Mouse (Mus musculus) limb, embryonic 15.5 days (tissue): ENCODE results near the gene Srd5a3. TPM values are rescaled to one million over a fixed set of nuclear protein-coding genes. Genes with fewer than 3 reads are reported as not detected.

ENCODE experiments used
- ATAC-seq: fragments of 200-750 bp; cut with Nextera tagmentation; 2 replicates; pipeline ENCODE4 v1.8.0; 2017; ENCODE audit warnings: low read depth, moderate TSS enrichment; ENCODE audit not compliant: insufficient number of reproducible peaks, low FRiP score, low TSS enrichment
- H3K27ac ChIP-seq: fragments of 300-500 bp; sonication (generic); 2 replicates; pipeline ENCODE4 v1.5.1; 2015; ENCODE audit warnings: moderate library complexity, mild to moderate bottlenecking, inconsistent platforms
- H3K27me3 ChIP-seq: fragments of 300-500 bp; sonication (generic); 2 replicates; pipeline ENCODE4 v1.6.1; 2015; ENCODE audit warnings: inconsistent platforms
- H3K36me3 ChIP-seq: fragments of 300-500 bp; sonication (generic); 2 replicates; pipeline ENCODE4 v1.6.1; 2015; ENCODE audit warnings: inconsistent platforms
- H3K4me1 ChIP-seq: fragments of 300-500 bp; sonication (generic); 2 replicates; pipeline ENCODE4 v1.6.1; 2015; ENCODE audit warnings: inconsistent platforms
- H3K4me2 ChIP-seq: fragments of 300-500 bp; sonication (generic); 2 replicates; pipeline ENCODE4 v1.6.1; 2015; ENCODE audit warnings: mild to moderate bottlenecking, inconsistent platforms
- H3K4me3 ChIP-seq: fragments of 300-500 bp; sonication (generic); 2 replicates; pipeline ENCODE4 v1.5.1; 2015; ENCODE audit warnings: mild to moderate bottlenecking, inconsistent platforms
- H3K9ac ChIP-seq: fragments of 300-500 bp; sonication (generic); 2 replicates; pipeline ENCODE4 v1.6.1; 2015; ENCODE audit warnings: inconsistent platforms
- H3K9me3 ChIP-seq: fragments of 300-500 bp; sonication (generic); 2 replicates; pipeline ENCODE4 v1.6.1; 2016; ENCODE audit warnings: inconsistent platforms
- WGBS: fragments of 180-500 bp; shearing (Covaris S2); methylation state at CpG from one replicate; pipeline ENCODE4 v1.1.7; 2015; 5-methylcytosine and 5-hydroxymethylcytosine counted together
- polyA plus RNA-seq: library from polyadenylated mRNA; unstranded; fragments of >200 nt; fragmentation: Nextera tagmentation; extraction: Ambion mirVana; gene quantifications from 2 replicates; pipeline ENCODE4 v1.2.1, GENCODE M21; 2015

The Srd5a3 gene
- polyA plus RNA-seq, 1 experiment from 2014 or later, result 36.0 TPM

- Histone ChIP-seq H3K9ac (no peak overlapping the region), H3K4me2 (no peak overlapping the region), H3K4me1 (peaks cover 9% of the 10 kb centered on the region; the same call in 1 of the 2 replicates), H3K27ac (no peak overlapping the region), H3K4me3 (no peak overlapping the region), H3K36me3 (no peaks in the 10 kb centered on the region), H3K27me3 (no peaks in the 10 kb centered on the region), H3K9me3 (no peaks in the 10 kb centered on the region)
- no peak for ATAC-seq
- 68% methylated on average over 1 of the region's 1 CpGs for WGBS
Measured at GRCm38 (mm10) chr5:76135644-76136043, 4.4 kb upstream of the Srd5a3 start.

- H3K27me3 ChIP-seq, result no peaks in the 10 kb centered on the region
- H3K4me3 ChIP-seq, result no peak overlapping the region
- H3K9ac ChIP-seq, result no peak overlapping the region
- no peaks in the 10 kb centered on the region for H3K9me3 ChIP-seq
- WGBS, result 83% methylated on average over 3 of the region's 3 CpGs
- peaks cover 12% of the 10 kb centered on the region; the same call in 1 of the 2 replicates for H3K4me1 ChIP-seq
- ATAC-seq, result no peak
- no peak overlapping the region for H3K4me2 ChIP-seq
- no peaks in the 10 kb centered on the region for H3K36me3 ChIP-seq
- no peak overlapping the region for H3K27ac ChIP-seq
Measured at GRCm38 (mm10) chr5:76136271-76136670, 3.8 kb upstream of the Srd5a3 start.

- Histone ChIP-seq H3K27me3 (no peaks in the 10 kb centered on the region), H3K4me1 (peaks cover 14% of the 10 kb centered on the region; the same call in 1 of the 2 replicates), H3K9ac (no peak overlapping the region), H3K27ac (no peak overlapping the region), H3K9me3 (no peaks in the 10 kb centered on the region), H3K4me2 (no peak overlapping the region), H3K36me3 (no peaks in the 10 kb centered on the region), H3K4me3 (no peak overlapping the region)
- WGBS, result 83% methylated on average over 1 of the region's 1 CpGs
- ATAC-seq, result no peak
Measured at GRCm38 (mm10) chr5:76137586-76137985, 2.5 kb upstream of the Srd5a3 start.

- peaks cover 14% of the 10 kb centered on the region; the same call in 1 of the 2 replicates for H3K4me1 ChIP-seq
- no peaks in the 10 kb centered on the region for H3K27me3 ChIP-seq
- 76% methylated on average over 1 of the region's 1 CpGs for WGBS
- no peaks in the 10 kb centered on the region for H3K36me3 ChIP-seq
- no peak overlapping the region for H3K9ac ChIP-seq
- no peak overlapping the region for H3K4me3 ChIP-seq
- no peak overlapping the region for H3K27ac ChIP-seq
- no peak for ATAC-seq
- no peaks in the 10 kb centered on the region for H3K9me3 ChIP-seq
- H3K4me2 ChIP-seq, result no peak overlapping the region
Measured at GRCm38 (mm10) chr5:76138071-76138470, 2.0 kb upstream of the Srd5a3 start.

- Histone ChIP-seq H3K27me3 (no peaks in the 10 kb centered on the region), H3K27ac (no peak overlapping the region), H3K36me3 (no peaks in the 10 kb centered on the region), H3K4me2 (no peak overlapping the region), H3K9me3 (no peaks in the 10 kb centered on the region), H3K9ac (no peak overlapping the region), H3K4me3 (no peak overlapping the region), H3K4me1 (peaks cover 14% of the 10 kb centered on the region; the same call in 1 of the 2 replicates)
- 85% methylated on average over 10 of the region's 10 CpGs for WGBS
- no peak for ATAC-seq
Measured at GRCm38 (mm10) chr5:76138512-76138911, 1.6 kb upstream of the Srd5a3 start.

GRCm38 (mm10) chr5:76139171-76139671 lies 850 bp upstream of the Srd5a3 start:
- H3K9me3 ChIP-seq, result no peaks in the 10 kb centered on the region
- no peak overlapping the region for H3K4me3 ChIP-seq
- WGBS, result 40% methylated on average over 7 of the region's 7 CpGs
- no peaks in the 10 kb centered on the region for H3K27me3 ChIP-seq
- peak overlapping the region; percentile 100 for H3K27ac ChIP-seq
- no peaks in the 10 kb centered on the region for H3K36me3 ChIP-seq
- H3K9ac ChIP-seq, result no peak overlapping the region
- no peak for ATAC-seq
- peaks cover 14% of the 10 kb centered on the region; the same call in 1 of the 2 replicates for H3K4me1 ChIP-seq
- peak overlapping the region; percentile 64 for H3K4me2 ChIP-seq

- no peaks in the 10 kb centered on the region for H3K9me3 ChIP-seq
- WGBS, result 5% methylated on average over 9 of the region's 9 CpGs
- peak overlapping the region; percentile 64 for H3K4me2 ChIP-seq
- peak overlapping the region; percentile 79 for H3K4me3 ChIP-seq
- peak overlapping the region; percentile 95 for H3K9ac ChIP-seq
- no peaks in the 10 kb centered on the region for H3K27me3 ChIP-seq
- H3K4me1 ChIP-seq, result peaks cover 14% of the 10 kb centered on the region; the same call in 1 of the 2 replicates
- peak; percentile 27 for ATAC-seq
- H3K27ac ChIP-seq, result peak overlapping the region; percentile 100
- H3K36me3 ChIP-seq, result no peaks in the 10 kb centered on the region
Measured at GRCm38 (mm10) chr5:76140730-76141066, 627 bp downstream of the Srd5a3 start.

- Histone ChIP-seq H3K27ac (no peak overlapping the region), H3K4me2 (no peak overlapping the region), H3K36me3 (no peaks in the 10 kb centered on the region), H3K9ac (no peak overlapping the region), H3K4me1 (peaks cover 14% of the 10 kb centered on the region; the same call in 1 of the 2 replicates), H3K9me3 (no peaks in the 10 kb centered on the region), H3K4me3 (no peak overlapping the region), H3K27me3 (no peaks in the 10 kb centered on the region)
- no peak for ATAC-seq
- WGBS, result 88% methylated on average over 4 of the region's 4 CpGs
Measured at GRCm38 (mm10) chr5:76143356-76143755, 3.3 kb downstream of the Srd5a3 start.

- ATAC-seq, result no peak
- H3K9me3 ChIP-seq, result no peaks in the 10 kb centered on the region
- 0 out of 2 replicates have a peak, but pooled peaks cover under 1% of the 10 kb centered on the region for H3K4me1 ChIP-seq
- no peak overlapping the region for H3K27ac ChIP-seq
- no peaks in the 10 kb centered on the region for H3K27me3 ChIP-seq
- no peak overlapping the region for H3K4me3 ChIP-seq
- WGBS, result 96% methylated on average over 1 of the region's 1 CpGs
- no peak overlapping the region for H3K9ac ChIP-seq
- peaks cover 18% of the 10 kb centered on the region for H3K36me3 ChIP-seq
- H3K4me2 ChIP-seq, result no peak overlapping the region
Measured at GRCm38 (mm10) chr5:76146401-76146800, 6.3 kb downstream of the Srd5a3 start.

GRCm38 (mm10) chr5:76149436-76149835 lies 9.4 kb downstream of the Srd5a3 start:
- no peak overlapping the region for H3K27ac ChIP-seq
- 89% methylated on average over 6 of the region's 6 CpGs for WGBS
- H3K27me3 ChIP-seq, result no peaks in the 10 kb centered on the region
- H3K36me3 ChIP-seq, result peaks cover 35% of the 10 kb centered on the region
- no peak overlapping the region for H3K9ac ChIP-seq
- H3K9me3 ChIP-seq, result no peaks in the 10 kb centered on the region
- no peak overlapping the region for H3K4me3 ChIP-seq
- H3K4me2 ChIP-seq, result no peak overlapping the region
- no peak for ATAC-seq
- 0 out of 2 replicates have a peak, but pooled peaks cover 1% of the 10 kb centered on the region for H3K4me1 ChIP-seq

- ATAC-seq, result no peak
- H3K4me3 ChIP-seq, result no peak overlapping the region
- H3K36me3 ChIP-seq, result peaks cover 46% of the 10 kb centered on the region
- WGBS, result 89% methylated on average over 6 of the region's 6 CpGs
- H3K4me2 ChIP-seq, result no peak overlapping the region
- H3K9me3 ChIP-seq, result no peaks in the 10 kb centered on the region
- no peak overlapping the region for H3K9ac ChIP-seq
- no peak overlapping the region for H3K27ac ChIP-seq
- H3K4me1 ChIP-seq, result 0 out of 2 replicates have a peak, but pooled peaks cover 5% of the 10 kb centered on the region
- H3K27me3 ChIP-seq, result no peaks in the 10 kb centered on the region
Measured at GRCm38 (mm10) chr5:76152956-76153355, 12.9 kb downstream of the Srd5a3 start.

GRCm38 (mm10) chr5:76153430-76153829 lies 13.4 kb downstream of the Srd5a3 start:
- Histone ChIP-seq H3K4me1 (0 out of 2 replicates have a peak, but pooled peaks cover 5% of the 10 kb centered on the region), H3K9me3 (no peaks in the 10 kb centered on the region), H3K4me3 (no peak overlapping the region), H3K36me3 (peaks cover 48% of the 10 kb centered on the region), H3K4me2 (no peak overlapping the region), H3K27me3 (no peaks in the 10 kb centered on the region), H3K27ac (no peak overlapping the region), H3K9ac (no peak overlapping the region)
- ATAC-seq, result no peak
- WGBS, result 93% methylated on average over 11 of the region's 11 CpGs
